Mouse (Mus musculus): Measurements from ENCODE around the gene Gpbp1l1. TPM values are rescaled to one million over a fixed set of nuclear protein-coding genes. Genes with fewer than 3 reads are reported as not detected.

Gene Gpbp1l1
- 10 to 100 TPM; 65.2 to 87.3 (median 72.0) TPM for total RNA-seq (2022)

- peak; percentile 95 for DNase-seq (ENCODE audit: low spot score)
These were observed at the start of gene Gpbp1l1 for GRCm38 (mm10) chr4:116557306-116558121. Gpbp1l1 (plus strand) TSS chr4:116557658.

- no peak for DNase-seq (ENCODE audit: low spot score)
These were observed 26.3 kb upstream of the Gpbp1l1 start for GRCm38 (mm10) chr4:116531109-116531508.

- no peak for DNase-seq (ENCODE audit: low spot score)
These were observed 21.1 kb upstream of the Gpbp1l1 start for GRCm38 (mm10) chr4:116536351-116536750.

GRCm38 (mm10) chr4:116537737-116538136, 19.7 kb upstream of the Gpbp1l1 start:
- DNase-seq (ENCODE audit: low spot score): no peak

DNA sequence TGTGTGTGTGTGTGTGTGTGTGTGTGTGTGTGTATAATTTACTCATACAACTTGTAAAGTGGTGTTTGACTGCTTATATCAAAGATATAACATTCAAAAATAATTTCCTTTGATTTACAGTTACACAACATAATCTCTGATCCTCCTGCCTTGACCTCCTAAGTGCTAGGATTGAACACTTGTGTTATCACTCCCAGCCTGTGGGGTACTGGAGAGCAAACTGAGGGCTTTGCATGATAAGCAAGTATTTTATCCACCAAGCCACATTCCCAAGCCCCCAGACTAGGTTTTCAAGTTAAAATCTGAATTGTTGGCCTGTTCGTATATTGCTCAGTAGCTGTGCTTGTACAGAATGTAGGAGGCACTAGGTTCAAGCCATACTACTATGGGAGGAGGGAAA, 7.0 kb upstream of the Gpbp1l1 start:
- no peak for DNase-seq (ENCODE audit: low spot score)

DNA sequence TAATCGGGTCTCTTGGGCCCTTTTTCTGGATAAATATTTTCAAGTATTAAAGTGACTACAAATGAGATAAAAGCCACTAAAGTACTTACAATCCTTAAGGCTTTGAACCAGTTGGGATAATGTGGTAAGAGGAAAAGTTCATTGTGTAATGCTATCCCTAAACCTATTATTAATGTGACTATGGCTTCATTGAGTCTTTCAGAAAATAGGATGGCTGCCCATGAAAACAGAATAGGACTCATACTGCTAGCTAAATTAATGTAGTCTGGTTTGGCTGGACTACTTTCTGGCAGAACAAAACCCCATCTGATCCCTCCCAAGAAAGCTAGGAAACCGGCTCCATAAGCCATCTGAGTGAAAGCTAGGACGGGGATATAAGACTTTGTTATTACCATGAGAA, 4.4 kb upstream of the Gpbp1l1 start:
- no peak for DNase-seq (ENCODE audit: low spot score)

DNA sequence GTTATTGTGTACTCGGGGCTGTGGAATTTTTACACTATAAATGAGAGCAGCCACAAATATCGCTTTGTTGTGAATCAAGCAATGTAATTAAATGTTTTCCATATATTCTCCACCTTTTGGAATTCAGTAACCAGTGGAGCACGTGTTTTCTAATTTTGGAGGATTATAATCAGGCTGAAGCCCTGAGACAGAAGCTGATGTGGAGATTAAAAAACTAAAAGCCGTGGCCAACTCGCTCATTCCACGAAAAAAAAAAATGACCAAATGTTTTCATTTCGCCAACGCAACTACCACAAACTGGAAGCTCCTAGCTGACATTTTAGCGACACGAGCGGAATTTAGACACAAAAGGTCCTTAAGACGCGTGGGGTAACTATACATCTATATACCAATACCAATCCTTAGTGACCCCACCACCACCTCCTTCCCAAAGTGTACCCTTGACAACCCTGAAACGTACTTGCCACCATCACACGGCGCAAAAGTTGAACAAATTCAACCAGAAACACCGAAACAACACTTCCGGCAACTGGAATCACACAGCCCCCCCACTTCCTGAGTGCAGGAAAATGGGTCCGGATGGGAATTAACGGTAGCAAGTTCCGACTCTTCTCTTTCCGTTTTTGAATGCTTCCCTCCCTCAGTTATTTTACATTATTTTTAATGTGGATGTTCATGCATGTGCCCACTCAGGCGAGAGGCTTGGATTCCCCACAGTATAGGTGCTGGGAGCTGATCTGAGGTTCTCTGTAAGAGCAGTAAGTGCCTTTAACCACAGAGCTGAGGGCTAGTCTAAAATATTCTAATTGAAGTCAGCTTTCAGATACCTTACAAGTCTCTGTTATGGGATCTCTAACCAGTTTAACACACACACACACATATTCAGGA, 1.8 kb upstream of the Gpbp1l1 start, which contains the start of gene Tmem69:
Tmem69 (minus strand) TSS at position 524 of the 888 bp plus-strand sequence.
- peak; percentile 79 for DNase-seq (ENCODE audit: low spot score)

GRCm38 (mm10) chr4:116556561-116557305, 725 bp upstream of the Gpbp1l1 start:
- DNase-seq (ENCODE audit: low spot score): peak; percentile 95

- no peak for DNase-seq (ENCODE audit: low spot score)
These were observed 859 bp downstream of the Gpbp1l1 start for GRCm38 (mm10) chr4:116558151-116558882.

DNA sequence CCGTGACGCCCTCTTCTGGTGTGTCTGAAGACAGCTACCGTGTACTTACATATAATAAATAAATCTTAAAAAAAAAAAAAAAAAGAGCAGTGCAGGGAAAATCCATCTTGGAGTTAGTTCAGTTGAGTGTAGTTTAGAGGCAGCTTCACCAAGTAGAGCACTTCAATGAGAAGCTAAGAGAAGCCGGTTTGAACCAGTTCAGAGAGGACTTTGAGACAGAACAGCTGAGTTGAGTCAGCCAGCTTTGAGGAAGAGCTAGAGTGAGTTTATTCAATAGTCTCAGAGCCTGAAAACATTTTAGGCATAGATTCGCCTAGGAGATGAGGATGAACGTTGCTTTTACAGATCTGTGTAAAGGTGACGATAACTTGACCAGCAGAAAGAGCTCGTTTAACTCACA, 38.3 kb downstream of the Gpbp1l1 start:
- no peak for DNase-seq (ENCODE audit: low spot score)

DNA sequence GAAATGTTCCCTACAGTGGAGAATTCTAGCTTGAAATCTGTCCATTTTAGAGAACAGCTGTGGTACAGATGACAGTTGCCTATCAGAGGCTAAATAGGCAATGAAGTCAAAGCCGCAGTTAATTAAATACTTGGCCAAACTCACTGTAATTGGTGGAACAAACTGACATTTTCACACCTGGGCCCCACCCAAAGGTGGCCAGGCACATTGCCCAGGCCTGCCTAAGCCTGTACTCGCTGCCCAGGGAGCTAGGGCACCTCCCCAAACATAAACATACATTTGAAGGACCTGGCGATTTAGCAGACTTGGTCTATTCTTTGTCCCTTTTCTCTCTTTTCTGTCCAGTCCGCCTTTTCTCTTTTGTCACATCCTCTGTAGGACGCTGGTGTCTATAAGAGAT, 38.9 kb downstream of the Gpbp1l1 start, which contains the start of gene Ccdc17:
Ccdc17 (plus strand) TSS at position 276 of the 400 bp plus-strand sequence.
- no peak for DNase-seq (ENCODE audit: low spot score)

DNA sequence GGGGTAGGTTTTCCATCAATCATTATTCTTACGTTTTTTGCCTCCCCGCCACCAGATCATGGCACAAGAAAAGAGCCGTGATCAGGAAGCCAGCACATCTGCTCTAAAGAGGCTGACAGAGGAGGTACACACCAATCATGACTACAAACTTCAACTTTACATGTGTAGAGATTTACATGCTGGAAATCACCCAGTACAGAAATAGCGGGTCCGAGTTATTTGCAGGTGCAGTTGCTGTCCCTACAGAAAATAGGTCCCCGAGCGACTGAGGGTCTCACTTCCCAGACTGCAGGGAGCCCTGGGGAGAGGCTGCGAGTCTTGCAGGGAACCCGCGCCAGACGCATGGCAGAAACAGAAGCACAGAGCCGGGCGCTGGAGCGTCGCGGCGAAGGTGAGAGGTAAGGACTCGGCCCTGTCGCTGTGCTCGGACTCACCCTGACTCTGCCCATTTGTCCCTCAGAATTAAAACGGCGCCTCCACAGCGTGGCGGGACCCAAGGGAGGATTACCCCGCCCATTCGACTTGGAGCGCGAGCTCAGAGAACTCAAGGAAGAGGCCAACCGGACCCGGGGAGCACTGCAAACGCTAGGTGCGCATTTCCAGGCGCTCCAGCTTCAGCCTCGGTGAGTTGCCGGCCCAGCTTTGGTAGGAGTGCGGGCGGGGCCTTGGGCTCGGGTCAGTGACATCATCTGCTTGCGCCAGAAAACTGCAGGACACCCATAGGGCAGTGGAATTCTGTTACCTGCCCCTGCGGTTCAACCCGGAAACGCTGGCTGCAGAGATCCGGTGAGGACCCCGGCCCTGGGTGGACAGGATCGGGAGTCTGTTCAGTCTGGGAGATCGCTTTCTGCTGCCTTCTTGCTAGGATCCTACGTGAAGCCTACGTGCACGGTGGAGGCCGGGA, 39.8 kb downstream of the Gpbp1l1 start:
- DNase-seq (ENCODE audit: low spot score): peak; percentile 87

GRCm38 (mm10) chr4:116612621-116613020, 55.2 kb downstream of the Gpbp1l1 start:
- no peak for DNase-seq (ENCODE audit: low spot score)

DNA sequence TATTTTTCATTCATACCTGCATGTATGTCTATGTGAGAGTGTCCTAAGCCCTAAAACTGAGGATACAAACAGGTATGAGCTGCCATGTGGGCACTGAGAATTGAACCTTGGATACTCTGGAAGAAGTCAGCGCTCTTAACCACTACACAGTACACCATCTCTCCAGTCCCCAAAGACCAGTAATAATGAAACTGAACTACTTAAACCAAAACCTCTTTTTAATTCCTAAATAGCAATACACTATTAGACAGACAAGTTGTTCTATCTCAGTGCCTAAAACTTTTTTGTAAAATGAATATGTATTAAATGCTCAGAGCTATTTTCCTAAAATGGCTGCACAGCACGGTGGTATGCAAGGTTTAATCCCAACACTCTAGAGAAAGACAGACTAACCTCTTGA, 57.8 kb downstream of the Gpbp1l1 start:
- DNase-seq (ENCODE audit: low spot score): no peak

GRCm38 (mm10) chr4:116624831-116625230, 67.4 kb downstream of the Gpbp1l1 start:
- DNase-seq (ENCODE audit: low spot score): no peak

DNA sequence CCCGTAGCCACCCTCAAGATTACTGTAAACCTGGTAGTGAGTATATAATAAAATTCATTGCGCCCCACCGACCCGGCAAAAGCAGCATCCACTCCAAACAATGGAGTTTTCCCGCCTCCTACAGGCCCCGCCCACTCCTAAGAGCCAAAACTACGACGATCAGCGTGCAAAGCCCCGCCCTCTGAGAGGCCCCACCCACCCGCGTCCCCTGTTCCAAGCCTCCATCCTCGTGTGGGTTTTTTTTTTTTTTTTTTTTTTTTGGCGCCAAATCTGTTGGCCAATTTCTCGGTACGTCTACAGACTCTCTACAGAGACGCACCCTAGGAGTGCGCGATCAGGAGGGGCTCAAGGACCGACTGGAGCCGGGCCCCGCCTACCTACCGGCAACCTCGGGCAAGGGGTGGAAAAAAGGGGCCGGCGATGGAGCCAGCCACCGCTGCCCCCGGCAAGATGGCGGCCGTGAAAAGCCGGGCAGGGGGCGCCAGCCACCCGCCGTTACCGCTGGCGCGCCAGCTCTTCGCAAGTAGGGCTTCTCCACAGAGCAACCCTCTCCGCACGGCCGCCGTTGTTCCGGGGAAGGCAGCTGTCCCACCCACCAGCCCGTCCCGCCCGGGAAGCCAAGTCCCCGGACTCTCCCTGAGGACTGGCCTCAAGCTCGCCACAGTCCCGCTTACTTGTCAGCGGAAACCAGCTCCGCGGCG, 69.3 kb downstream of the Gpbp1l1 start:
- peak; percentile 76 for DNase-seq (ENCODE audit: low spot score)

- DNase-seq (ENCODE audit: low spot score): peak; percentile 96
These were observed 69.9 kb downstream of the Gpbp1l1 start for GRCm38 (mm10) chr4:116627359-116627716.

GRCm38 (mm10) chr4:116627722-116628662, 70.5 kb downstream of the Gpbp1l1 start, which contains the start of gene Nasp:
Nasp (minus strand) TSS chr4:116627941.
- peak; percentile 90 for DNase-seq (ENCODE audit: low spot score)

Data from heart, adult 8-10 months (tissue).